Mouse (Mus musculus): ENCODE results near the gene Scly. TPM values are rescaled to one million over a fixed set of nuclear protein-coding genes. Genes with fewer than 3 reads are reported as not detected.

Gene Scly
- polyA plus RNA-seq, 1 experiment, result 26.7 TPM

- no peak overlapping the region for H3K27ac ChIP-seq (ENCODE audit: control insufficient read depth, insufficient read depth, low read depth, low read length, poor library complexity)
- TF ChIP-seq POLR2A (IDR thresholded peaks at IDR 0.05; ENCODE audit: borderline replicate concordance, control insufficient read depth, low read depth, low read length) (no peak; the same call in 1 of the 2 replicates), CTCF (IDR thresholded peaks at IDR 0.05; ENCODE audit: control insufficient read depth, insufficient read depth, low read length) (no peak)
- H3K4me1 ChIP-seq (ENCODE audit: control insufficient read depth, insufficient read depth, low read length), result no peaks in the 10 kb centered on the region
- H3K4me3 ChIP-seq (replicated peaks; ENCODE audit: control insufficient read depth, low read depth, low read length), result no peak overlapping the region
- 90% methylated on average over 23 of the region's 23 CpGs for WGBS
Observed at GRCm38 (mm10) chr1:91370055-91370454, 71.9 kb downstream of the Scly start.

Other genes with a start within 250 kb of the Scly start
- gene Rbm44, start 153.2 kb upstream of the Scly start, polyA plus RNA-seq (2011; ENCODE audit: insufficient read depth, insufficient read length, low replicate concordance, missing spikeins), result 4.2 and 11.0 TPM in 2 replicates
- 12.9 and 22.2 TPM in 2 replicates for gene Ramp1, start 118.5 kb upstream of the Scly start, polyA plus RNA-seq (2011; ENCODE audit: insufficient read depth, insufficient read length, low replicate concordance, missing spikeins)
- 48.9 and 62.6 TPM in 2 replicates for gene Ube2f, start 48.0 kb upstream of the Scly start, polyA plus RNA-seq (2011; ENCODE audit: insufficient read depth, insufficient read length, low replicate concordance, missing spikeins)
- not detected in 2 replicates for gene Espnl, start 23.7 kb downstream of the Scly start, polyA plus RNA-seq (2011; ENCODE audit: insufficient read depth, insufficient read length, low replicate concordance, missing spikeins)
- gene Klhl30, start 52.7 kb downstream of the Scly start, polyA plus RNA-seq (2011; ENCODE audit: insufficient read depth, insufficient read length, low replicate concordance, missing spikeins), result not detected in 2 replicates
- 0.68 and 5.2 TPM in 2 replicates for gene Erfe, start 68.1 kb downstream of the Scly start, polyA plus RNA-seq (2011; ENCODE audit: insufficient read depth, insufficient read length, low replicate concordance, missing spikeins)
- 111 and 202 TPM in 2 replicates for gene Ilkap, start 100.5 kb downstream of the Scly start, polyA plus RNA-seq (2011; ENCODE audit: insufficient read depth, insufficient read length, low replicate concordance, missing spikeins)
- gene Hes6, start 115.7 kb downstream of the Scly start, polyA plus RNA-seq (2011; ENCODE audit: insufficient read depth, insufficient read length, low replicate concordance, missing spikeins), result 23.3 and 32.9 TPM in 2 replicates
- gene Per2, start 161.0 kb downstream of the Scly start, polyA plus RNA-seq (2011; ENCODE audit: insufficient read depth, insufficient read length, low replicate concordance, missing spikeins), result 2.3 and 9.4 TPM in 2 replicates
- 2.7 and 6.8 TPM in 2 replicates for gene Traf3ip1, start 196.3 kb downstream of the Scly start, polyA plus RNA-seq (2011; ENCODE audit: insufficient read depth, insufficient read length, low replicate concordance, missing spikeins)
- 25.8 and 40.9 TPM in 2 replicates for gene Asb1, start 242.2 kb downstream of the Scly start, polyA plus RNA-seq (2011; ENCODE audit: insufficient read depth, insufficient read length, low replicate concordance, missing spikeins)

All from bone marrow, adult 2 months (tissue).